Mouse (Mus musculus): ENCODE measurements around the gene Cend1. TPM values are rescaled to one million over a fixed set of nuclear protein-coding genes. Genes with fewer than 3 reads are reported as not detected.
A peak's percentile ranks its signal among the peaks of the same experiment; 100 is the strongest.

Cend1 gene
- polyA plus RNA-seq, 1 experiment from 2014 or later = 7.4 TPM

- Histone ChIP-seq H3K9ac (ENCODE audit: low read depth, low read length) (peak within 1 kb of the TSS; percentile 76), H3K9me3 (replicated peaks; ENCODE audit: control insufficient read depth, low read length) (no peaks in the 10 kb centered on the region), H3K4me2 (peak within 1 kb of the TSS; percentile 95), H3K4me1 (ENCODE audit: control insufficient read depth, insufficient read depth, low read length) (peaks cover 36% of the 10 kb centered on the region), H3K36me3 (ENCODE audit: control insufficient read depth, insufficient read depth, low read length) (peaks cover 6% of the 10 kb centered on the region; the same call in 1 of the 2 replicates), H3K27ac (ENCODE audit: low read depth, low read length) (peak within 1 kb of the TSS; percentile 24; the same call in 1 of the 2 replicates), H3K4me3 (ENCODE audit: low read depth, low read length) (peak within 1 kb of the TSS; percentile 66), H3K27me3 (ENCODE audit: control insufficient read depth, insufficient read depth, low read length) (no peaks in the 10 kb centered on the region)
- WGBS (ENCODE audit: insufficient replicate concordance) = 6% methylated on average over 53 of the region's 53 CpGs
- peak; percentile 74 for ATAC-seq (replicated peaks; ENCODE audit: insufficient number of reproducible peaks, low FRiP score, low TSS enrichment)
These were observed 8.2 kb upstream of the Cend1 start, which contains the start of gene Slc25a22 for GRCm38 (mm10) chr7:141437178-141438120. Slc25a22 (minus strand) TSS chr7:141437892.

- WGBS (ENCODE audit: insufficient replicate concordance) = 71% methylated on average over 2 of the region's 2 CpGs
These were observed 7.2 kb upstream of the Cend1 start for GRCm38 (mm10) chr7:141436523-141436892.

GRCm38 (mm10) chr7:141435856-141436522 lies 6.7 kb upstream of the Cend1 start:
- no peak for ATAC-seq (replicated peaks; ENCODE audit: insufficient number of reproducible peaks, low FRiP score, low TSS enrichment)
- WGBS (ENCODE audit: insufficient replicate concordance) = 79% methylated on average over 9 of the region's 9 CpGs
- H3K36me3 ChIP-seq (ENCODE audit: control insufficient read depth, insufficient read depth, low read length) = peaks cover 10% of the 10 kb centered on the region; the same call in 1 of the 2 replicates
- H3K4me3 ChIP-seq (ENCODE audit: low read depth, low read length) = no peak overlapping the region
- H3K4me1 ChIP-seq (ENCODE audit: control insufficient read depth, insufficient read depth, low read length) = peaks cover 30% of the 10 kb centered on the region
- no peaks in the 10 kb centered on the region for H3K9me3 ChIP-seq (replicated peaks; ENCODE audit: control insufficient read depth, low read length)
- no peak overlapping the region for H3K27ac ChIP-seq (ENCODE audit: low read depth, low read length)
- H3K4me2 ChIP-seq = peak overlapping the region; percentile 80
- no peak overlapping the region for H3K9ac ChIP-seq (ENCODE audit: low read depth, low read length)
- no peaks in the 10 kb centered on the region for H3K27me3 ChIP-seq (ENCODE audit: control insufficient read depth, insufficient read depth, low read length)

More at GRCm38 (mm10) chr7:141436523-141436892, 7.2 kb upstream of the Cend1 start:
- H3K36me3 ChIP-seq (ENCODE audit: control insufficient read depth, insufficient read depth, low read length) = peaks cover 10% of the 10 kb centered on the region; the same call in 1 of the 2 replicates
- ATAC-seq (replicated peaks; ENCODE audit: insufficient number of reproducible peaks, low FRiP score, low TSS enrichment) = no peak
- no peaks in the 10 kb centered on the region for H3K9me3 ChIP-seq (replicated peaks; ENCODE audit: control insufficient read depth, low read length)
- peaks cover 32% of the 10 kb centered on the region for H3K4me1 ChIP-seq (ENCODE audit: control insufficient read depth, insufficient read depth, low read length)
- peak overlapping the region; percentile 95 for H3K4me2 ChIP-seq
- no peak overlapping the region for H3K27ac ChIP-seq (ENCODE audit: low read depth, low read length)
- H3K9ac ChIP-seq (ENCODE audit: low read depth, low read length) = peak overlapping the region; percentile 76
- H3K4me3 ChIP-seq (ENCODE audit: low read depth, low read length) = peak overlapping the region; percentile 66
- no peaks in the 10 kb centered on the region for H3K27me3 ChIP-seq (ENCODE audit: control insufficient read depth, insufficient read depth, low read length)

DNA sequence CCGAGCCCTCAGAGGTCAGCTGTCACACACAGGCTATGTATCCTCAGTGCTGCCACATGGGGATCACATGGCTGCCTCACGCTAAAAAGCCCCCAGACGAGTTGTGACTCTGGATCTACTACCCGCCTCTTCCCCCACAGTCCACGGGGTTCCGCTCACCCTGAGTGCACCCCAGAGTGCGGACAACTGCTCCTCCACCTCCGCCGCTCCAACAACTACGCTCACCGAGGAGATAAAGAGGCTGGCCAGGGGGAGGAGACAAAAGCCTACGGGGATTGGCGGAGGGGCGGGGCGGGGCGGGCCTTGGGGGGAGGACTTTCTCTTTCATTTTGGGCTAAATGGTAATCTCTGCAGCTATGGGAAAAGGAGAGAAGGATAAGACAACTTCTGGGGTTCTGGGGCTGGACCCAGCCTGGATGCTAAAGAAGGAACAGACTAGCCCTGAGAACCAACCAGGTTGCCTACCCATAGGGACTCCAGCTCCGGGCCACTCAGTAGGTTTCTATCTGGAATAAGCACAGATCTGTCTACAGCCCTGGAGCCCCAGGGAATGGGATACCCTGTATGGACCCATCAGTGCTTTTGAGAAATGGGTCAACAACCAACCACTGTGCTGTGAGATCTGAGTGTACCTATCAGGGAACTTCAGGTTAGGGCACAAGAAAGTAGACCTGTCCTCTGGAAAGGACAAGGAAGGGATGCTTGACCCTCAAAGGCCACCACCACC lies 6.0 kb upstream of the Cend1 start:
- H3K4me1 ChIP-seq (ENCODE audit: control insufficient read depth, insufficient read depth, low read length) = peaks cover 28% of the 10 kb centered on the region
- 0 out of 2 replicates have a peak overlapping the region, but pooled peaks have one; percentile 22 for H3K27ac ChIP-seq (ENCODE audit: low read depth, low read length)
- 0 out of 2 replicates have a peak, but pooled peaks have one; percentile 35 for ATAC-seq (replicated peaks; ENCODE audit: insufficient number of reproducible peaks, low FRiP score, low TSS enrichment)
- peak overlapping the region; percentile 65 for H3K9ac ChIP-seq (ENCODE audit: low read depth, low read length)
- 5% methylated on average over 17 of the region's 17 CpGs for WGBS (ENCODE audit: insufficient replicate concordance)
- H3K4me3 ChIP-seq (ENCODE audit: low read depth, low read length) = peak overlapping the region; percentile 46
- H3K27me3 ChIP-seq (ENCODE audit: control insufficient read depth, insufficient read depth, low read length) = no peaks in the 10 kb centered on the region
- no peaks in the 10 kb centered on the region for H3K9me3 ChIP-seq (replicated peaks; ENCODE audit: control insufficient read depth, low read length)
- peak overlapping the region; percentile 80 for H3K4me2 ChIP-seq
- H3K36me3 ChIP-seq (ENCODE audit: control insufficient read depth, insufficient read depth, low read length) = peaks cover 12% of the 10 kb centered on the region; the same call in 1 of the 2 replicates

GRCm38 (mm10) chr7:141434464-141434863 lies 5.2 kb upstream of the Cend1 start:
- H3K27me3 ChIP-seq (ENCODE audit: control insufficient read depth, insufficient read depth, low read length) = no peaks in the 10 kb centered on the region
- peaks cover 32% of the 10 kb centered on the region for H3K4me1 ChIP-seq (ENCODE audit: control insufficient read depth, insufficient read depth, low read length)
- peak overlapping the region; percentile 46 for H3K4me3 ChIP-seq (ENCODE audit: low read depth, low read length)
- H3K9me3 ChIP-seq (replicated peaks; ENCODE audit: control insufficient read depth, low read length) = no peaks in the 10 kb centered on the region
- 14% methylated on average over 8 of the region's 8 CpGs for WGBS (ENCODE audit: insufficient replicate concordance)
- 0 out of 2 replicates have a peak overlapping the region, but pooled peaks have one; percentile 22 for H3K27ac ChIP-seq (ENCODE audit: low read depth, low read length)
- peaks cover 11% of the 10 kb centered on the region; the same call in 1 of the 2 replicates for H3K36me3 ChIP-seq (ENCODE audit: control insufficient read depth, insufficient read depth, low read length)
- ATAC-seq (replicated peaks; ENCODE audit: insufficient number of reproducible peaks, low FRiP score, low TSS enrichment) = no peak
- H3K9ac ChIP-seq (ENCODE audit: low read depth, low read length) = peak overlapping the region; percentile 65
- H3K4me2 ChIP-seq = peak overlapping the region; percentile 80

DNA sequence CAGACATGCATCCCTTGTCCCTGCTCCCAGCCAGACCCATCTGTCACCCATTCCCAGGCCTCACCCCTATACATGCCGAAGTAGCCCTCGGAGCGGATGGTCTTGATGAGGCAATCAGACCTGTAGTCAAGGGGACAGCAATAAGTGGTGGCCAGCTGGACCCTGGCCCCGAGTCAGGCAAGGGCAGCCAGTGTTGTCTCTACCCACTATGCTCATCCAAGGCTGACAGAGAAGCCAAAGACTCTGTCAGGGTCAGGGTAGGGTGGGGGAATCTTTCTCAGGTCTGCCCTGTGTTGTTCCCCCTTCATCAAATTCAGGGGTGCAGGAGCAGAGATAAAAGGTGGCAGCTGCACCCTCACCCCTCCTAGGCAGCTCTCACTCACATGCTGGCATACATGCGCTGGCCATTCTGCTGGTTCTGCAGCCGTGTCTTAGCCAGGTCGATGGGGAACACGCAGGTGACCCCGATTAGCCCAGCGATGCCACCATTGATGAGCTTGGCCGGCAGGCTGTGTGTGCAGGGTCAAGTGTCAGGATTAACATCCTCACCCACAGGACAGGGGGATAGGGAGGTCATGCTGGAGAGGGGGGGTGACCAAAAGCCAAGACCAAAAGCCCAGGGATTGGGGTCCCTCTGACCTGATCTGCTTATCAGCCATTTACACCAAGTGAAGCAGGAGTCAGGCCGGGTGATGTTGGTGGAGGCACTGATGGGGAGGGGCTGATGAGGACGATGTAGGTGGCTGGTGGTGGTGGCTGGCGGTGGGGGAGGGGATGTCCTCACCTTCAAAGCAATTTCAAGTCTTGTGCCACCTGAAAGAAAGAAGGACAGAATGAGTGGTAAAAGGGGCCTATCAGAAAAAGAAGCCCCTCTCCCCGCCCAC lies 4.5 kb upstream of the Cend1 start:
- no peak for ATAC-seq (replicated peaks; ENCODE audit: insufficient number of reproducible peaks, low FRiP score, low TSS enrichment)
- 78% methylated on average over 15 of the region's 15 CpGs for WGBS (ENCODE audit: insufficient replicate concordance)
- Histone ChIP-seq H3K9ac (ENCODE audit: low read depth, low read length) (peak overlapping the region; percentile 65), H3K4me1 (ENCODE audit: control insufficient read depth, insufficient read depth, low read length) (peaks cover 37% of the 10 kb centered on the region), H3K27me3 (ENCODE audit: control insufficient read depth, insufficient read depth, low read length) (no peaks in the 10 kb centered on the region), H3K36me3 (ENCODE audit: control insufficient read depth, insufficient read depth, low read length) (0 out of 2 replicates have a peak, but pooled peaks cover 8% of the 10 kb centered on the region), H3K4me3 (ENCODE audit: low read depth, low read length) (peak overlapping the region; percentile 46), H3K9me3 (replicated peaks; ENCODE audit: control insufficient read depth, low read length) (no peaks in the 10 kb centered on the region), H3K4me2 (peak overlapping the region; percentile 80), H3K27ac (ENCODE audit: low read depth, low read length) (no peak overlapping the region)

GRCm38 (mm10) chr7:141432741-141433516 lies 3.6 kb upstream of the Cend1 start:
- Histone ChIP-seq H3K9me3 (replicated peaks; ENCODE audit: control insufficient read depth, low read length) (no peaks in the 10 kb centered on the region), H3K36me3 (ENCODE audit: control insufficient read depth, insufficient read depth, low read length) (0 out of 2 replicates have a peak, but pooled peaks cover 8% of the 10 kb centered on the region), H3K9ac (ENCODE audit: low read depth, low read length) (no peak overlapping the region), H3K4me3 (ENCODE audit: low read depth, low read length) (no peak overlapping the region), H3K4me1 (ENCODE audit: control insufficient read depth, insufficient read depth, low read length) (peaks cover 41% of the 10 kb centered on the region), H3K4me2 (no peak overlapping the region), H3K27me3 (ENCODE audit: control insufficient read depth, insufficient read depth, low read length) (no peaks in the 10 kb centered on the region), H3K27ac (ENCODE audit: low read depth, low read length) (no peak overlapping the region)
- no peak for ATAC-seq (replicated peaks; ENCODE audit: insufficient number of reproducible peaks, low FRiP score, low TSS enrichment)
- 83% methylated on average over 6 of the region's 6 CpGs for WGBS (ENCODE audit: insufficient replicate concordance)
